Mouse (Mus musculus): Measurements from ENCODE around the gene Atp8a1. TPM values are rescaled to one million over a fixed set of nuclear protein-coding genes. Genes with fewer than 3 reads are reported as not detected.

The Atp8a1 gene
- polyA plus RNA-seq, 1 experiment: 27.8 TPM

GRCm38 (mm10) chr5:67733551-67734258 is 113.5 kb downstream of the Atp8a1 start:
- no peak overlapping the region for H3K27ac ChIP-seq (ENCODE audit: control insufficient read depth, insufficient read depth, low read length)
- no peaks in the 10 kb centered on the region for H3K4me1 ChIP-seq (replicated peaks; ENCODE audit: control insufficient read depth, insufficient read depth, low read length)
- WGBS: 60% methylated on average over 9 of the region's 9 CpGs
- no peak for DNase-seq
- TF ChIP-seq CTCF (IDR thresholded peaks at IDR 0.05; ENCODE audit: borderline replicate concordance, control insufficient read depth, extremely low read depth, insufficient read depth, low read length, poor library complexity) (no peak), POLR2A (IDR thresholded peaks at IDR 0.05; ENCODE audit: control insufficient read depth, extremely low read depth, insufficient read depth, low read length, poor library complexity) (no peak)
- 0 out of 2 replicates have a peak, but pooled peaks cover 4% of the 10 kb centered on the region for H3K36me3 ChIP-seq (ENCODE audit: control insufficient read depth, insufficient read depth, low read length)
- H3K27me3 ChIP-seq (ENCODE audit: control insufficient read depth, insufficient read depth, low read length): no peaks in the 10 kb centered on the region
- no peak overlapping the region for H3K4me3 ChIP-seq (ENCODE audit: control insufficient read depth, insufficient read depth, low read length)

GRCm38 (mm10) chr5:67733150-67733549 is 114.1 kb downstream of the Atp8a1 start:
- Histone ChIP-seq H3K27me3 (ENCODE audit: control insufficient read depth, insufficient read depth, low read length) (no peaks in the 10 kb centered on the region), H3K27ac (ENCODE audit: control insufficient read depth, insufficient read depth, low read length) (no peak overlapping the region), H3K4me1 (replicated peaks; ENCODE audit: control insufficient read depth, insufficient read depth, low read length) (no peaks in the 10 kb centered on the region), H3K4me3 (ENCODE audit: control insufficient read depth, insufficient read depth, low read length) (no peak overlapping the region), H3K36me3 (ENCODE audit: control insufficient read depth, insufficient read depth, low read length) (0 out of 2 replicates have a peak, but pooled peaks cover 4% of the 10 kb centered on the region)
- 87% methylated on average over 6 of the region's 6 CpGs for WGBS
- no peak for DNase-seq
- TF ChIP-seq POLR2A (IDR thresholded peaks at IDR 0.05; ENCODE audit: control insufficient read depth, extremely low read depth, insufficient read depth, low read length, poor library complexity) (no peak), CTCF (IDR thresholded peaks at IDR 0.05; ENCODE audit: borderline replicate concordance, control insufficient read depth, extremely low read depth, insufficient read depth, low read length, poor library complexity) (no peak)

GRCm38 (mm10) chr5:67727755-67728154 is 119.5 kb downstream of the Atp8a1 start:
- no peaks in the 10 kb centered on the region for H3K27me3 ChIP-seq (ENCODE audit: control insufficient read depth, insufficient read depth, low read length)
- H3K4me3 ChIP-seq (ENCODE audit: control insufficient read depth, insufficient read depth, low read length): no peak overlapping the region
- no peaks in the 10 kb centered on the region for H3K4me1 ChIP-seq (replicated peaks; ENCODE audit: control insufficient read depth, insufficient read depth, low read length)
- 27% methylated on average over 2 of the region's 2 CpGs for WGBS
- H3K27ac ChIP-seq (ENCODE audit: control insufficient read depth, insufficient read depth, low read length): no peak overlapping the region
- TF ChIP-seq POLR2A (IDR thresholded peaks at IDR 0.05; ENCODE audit: control insufficient read depth, extremely low read depth, insufficient read depth, low read length, poor library complexity) (no peak), CTCF (IDR thresholded peaks at IDR 0.05; ENCODE audit: borderline replicate concordance, control insufficient read depth, extremely low read depth, insufficient read depth, low read length, poor library complexity) (no peak)
- 0 out of 2 replicates have a peak, but pooled peaks cover 1% of the 10 kb centered on the region for H3K36me3 ChIP-seq (ENCODE audit: control insufficient read depth, insufficient read depth, low read length)
- DNase-seq: no peak

- Histone ChIP-seq H3K4me3 (ENCODE audit: control insufficient read depth, insufficient read depth, low read length) (no peak overlapping the region), H3K27ac (ENCODE audit: control insufficient read depth, insufficient read depth, low read length) (no peak overlapping the region), H3K27me3 (ENCODE audit: control insufficient read depth, insufficient read depth, low read length) (no peaks in the 10 kb centered on the region), H3K36me3 (ENCODE audit: control insufficient read depth, insufficient read depth, low read length) (no peaks in the 10 kb centered on the region), H3K4me1 (replicated peaks; ENCODE audit: control insufficient read depth, insufficient read depth, low read length) (no peaks in the 10 kb centered on the region)
- WGBS: 96% methylated on average over 13 of the region's 13 CpGs
- no peak for DNase-seq
- TF ChIP-seq CTCF (IDR thresholded peaks at IDR 0.05; ENCODE audit: borderline replicate concordance, control insufficient read depth, extremely low read depth, insufficient read depth, low read length, poor library complexity): no peak
- TF ChIP-seq POLR2A (IDR thresholded peaks at IDR 0.05; ENCODE audit: control insufficient read depth, extremely low read depth, insufficient read depth, low read length, poor library complexity): no peak
Observed at GRCm38 (mm10) chr5:67726810-67727209, 120.4 kb downstream of the Atp8a1 start.

- H3K36me3 ChIP-seq (ENCODE audit: control insufficient read depth, insufficient read depth, low read length): peaks cover 25% of the 10 kb centered on the region
- no peak for TF ChIP-seq POLR2A (IDR thresholded peaks at IDR 0.05; ENCODE audit: control insufficient read depth, extremely low read depth, insufficient read depth, low read length, poor library complexity)
- no peak for TF ChIP-seq CTCF (IDR thresholded peaks at IDR 0.05; ENCODE audit: borderline replicate concordance, control insufficient read depth, extremely low read depth, insufficient read depth, low read length, poor library complexity)
- H3K4me3 ChIP-seq (ENCODE audit: control insufficient read depth, insufficient read depth, low read length): no peak overlapping the region
- 98% methylated on average over 7 of the region's 7 CpGs for WGBS
- no peak for DNase-seq
- no peaks in the 10 kb centered on the region for H3K27me3 ChIP-seq (ENCODE audit: control insufficient read depth, insufficient read depth, low read length)
- H3K27ac ChIP-seq (ENCODE audit: control insufficient read depth, insufficient read depth, low read length): no peak overlapping the region
- no peaks in the 10 kb centered on the region for H3K4me1 ChIP-seq (replicated peaks; ENCODE audit: control insufficient read depth, insufficient read depth, low read length)
Observed at GRCm38 (mm10) chr5:67701641-67702040, 145.6 kb downstream of the Atp8a1 start.

- no peak overlapping the region for H3K27ac ChIP-seq (ENCODE audit: control insufficient read depth, insufficient read depth, low read length)
- H3K4me1 ChIP-seq (replicated peaks; ENCODE audit: control insufficient read depth, insufficient read depth, low read length): no peaks in the 10 kb centered on the region
- WGBS: 100% methylated on average over 1 of the region's 1 CpGs
- no peak overlapping the region for H3K4me3 ChIP-seq (ENCODE audit: control insufficient read depth, insufficient read depth, low read length)
- H3K36me3 ChIP-seq (ENCODE audit: control insufficient read depth, insufficient read depth, low read length): peaks cover 19% of the 10 kb centered on the region
- no peaks in the 10 kb centered on the region for H3K27me3 ChIP-seq (ENCODE audit: control insufficient read depth, insufficient read depth, low read length)
- DNase-seq: no peak
- TF ChIP-seq CTCF (IDR thresholded peaks at IDR 0.05; ENCODE audit: borderline replicate concordance, control insufficient read depth, extremely low read depth, insufficient read depth, low read length, poor library complexity): no peak
- no peak for TF ChIP-seq POLR2A (IDR thresholded peaks at IDR 0.05; ENCODE audit: control insufficient read depth, extremely low read depth, insufficient read depth, low read length, poor library complexity)
Observed at GRCm38 (mm10) chr5:67699418-67699817, 147.8 kb downstream of the Atp8a1 start.

All from thymus, adult 2 months (tissue).